Mouse (Mus musculus): ENCODE measurements around the gene Lkaaear1.

The Lkaaear1 gene

DNA sequence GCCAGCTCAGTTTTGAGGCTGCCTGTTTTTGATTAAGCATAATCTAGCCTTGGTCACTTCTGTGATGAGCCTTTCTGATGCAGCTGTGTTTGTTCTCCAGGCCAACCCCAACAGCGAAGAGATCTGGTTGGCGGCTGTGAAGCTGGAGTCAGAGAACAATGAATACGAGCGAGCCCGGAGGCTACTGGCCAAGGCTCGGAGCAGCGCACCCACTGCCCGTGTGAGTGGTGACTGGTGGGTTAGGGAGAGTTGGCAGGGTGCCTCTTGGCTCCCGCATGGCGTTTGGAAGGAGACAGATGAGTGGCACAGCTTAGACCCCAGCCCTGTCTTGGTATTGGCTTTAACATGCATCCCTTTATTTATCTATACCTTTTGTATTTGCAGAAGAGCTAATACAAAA, 49.3 kb downstream of the Lkaaear1 start:
- no peak for DNase-seq

All from lung, postnatal 10 days (tissue).